Mouse (Mus musculus): Measurements from ENCODE around the gene Dpp9. TPM values are rescaled to one million over a fixed set of nuclear protein-coding genes. Genes with fewer than 3 reads are reported as not detected.

Dpp9 gene
- polyA plus RNA-seq, 1 experiment from 2014 or later = 38.8 TPM

- H3K4me2 ChIP-seq = peak overlapping the region; percentile 92
- peaks cover 2% of the 10 kb centered on the region; the same call in 1 of the 2 replicates for H3K36me3 ChIP-seq (ENCODE audit: control insufficient read depth, insufficient read depth, low read length)
- H3K27me3 ChIP-seq (replicated peaks; ENCODE audit: control insufficient read depth, insufficient read depth, low read length) = no peaks in the 10 kb centered on the region
- H3K4me1 ChIP-seq (replicated peaks; ENCODE audit: control insufficient read depth, insufficient read depth, low read length) = peaks cover 17% of the 10 kb centered on the region; the same call in 1 of the 2 replicates
- H3K9me3 ChIP-seq (ENCODE audit: control insufficient read depth, low read length) = no peaks in the 10 kb centered on the region
- H3K4me3 ChIP-seq (ENCODE audit: low read depth, low read length) = peak overlapping the region; percentile 92
- ATAC-seq (replicated peaks; ENCODE audit: low FRiP score) = no peak
- H3K27ac ChIP-seq (ENCODE audit: low read depth, low read length) = peak overlapping the region; percentile 78
- WGBS = 35% methylated on average over 12 of the region's 12 CpGs
- peak overlapping the region; percentile 93 for H3K9ac ChIP-seq (ENCODE audit: low read depth, low read length)
- DNase-seq (ENCODE audit: low spot score) = no peak
Measured at GRCm38 (mm10) chr17:56219251-56219650, 546 bp upstream of the Dpp9 start.

- peak overlapping the region; percentile 93 for H3K9ac ChIP-seq (ENCODE audit: low read depth, low read length)
Measured at GRCm38 (mm10) chr17:56217670-56218069, 1.0 kb downstream of the Dpp9 start.

DNA sequence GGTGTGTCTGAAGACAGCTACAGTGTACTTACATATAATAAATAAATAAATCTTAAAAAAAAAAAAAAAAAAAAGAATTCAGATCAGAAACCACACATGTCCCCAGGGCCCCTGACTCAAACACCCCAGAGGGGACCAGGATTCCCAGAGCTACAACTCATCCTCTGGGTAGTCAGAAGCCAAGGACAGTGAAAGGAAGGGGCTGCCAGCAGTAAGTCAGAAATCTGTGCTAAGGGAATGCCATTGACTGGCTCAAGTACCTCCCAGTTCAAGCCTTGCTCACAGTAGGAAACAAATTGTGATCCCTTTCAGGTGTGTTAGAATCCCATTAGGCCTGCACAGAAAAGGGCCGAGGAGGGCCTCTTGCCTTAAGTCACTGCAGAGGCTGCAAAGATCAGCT lies 4.5 kb downstream of the Dpp9 start:
- no peaks in the 10 kb centered on the region for H3K27me3 ChIP-seq (replicated peaks; ENCODE audit: control insufficient read depth, insufficient read depth, low read length)
- no peak overlapping the region for H3K27ac ChIP-seq (ENCODE audit: low read depth, low read length)
- H3K36me3 ChIP-seq (ENCODE audit: control insufficient read depth, insufficient read depth, low read length) = peaks cover 25% of the 10 kb centered on the region
- ATAC-seq (replicated peaks; ENCODE audit: low FRiP score) (no peak), DNase-seq (ENCODE audit: low spot score) (no peak)
- no peaks in the 10 kb centered on the region for H3K9me3 ChIP-seq (ENCODE audit: control insufficient read depth, low read length)
- H3K4me3 ChIP-seq (ENCODE audit: low read depth, low read length) = no peak overlapping the region
- H3K9ac ChIP-seq (ENCODE audit: low read depth, low read length) = no peak overlapping the region
- WGBS = 90% methylated on average over 1 of the region's 1 CpGs
- H3K4me1 ChIP-seq (replicated peaks; ENCODE audit: control insufficient read depth, insufficient read depth, low read length) = peaks cover 21% of the 10 kb centered on the region
- no peak overlapping the region for H3K4me2 ChIP-seq

More at GRCm38 (mm10) chr17:56217670-56218069, 1.0 kb downstream of the Dpp9 start:
- 69% methylated on average over 13 of the region's 13 CpGs for WGBS
- no peaks in the 10 kb centered on the region for H3K27me3 ChIP-seq (replicated peaks; ENCODE audit: control insufficient read depth, insufficient read depth, low read length)
- peaks cover 2% of the 10 kb centered on the region; the same call in 1 of the 2 replicates for H3K36me3 ChIP-seq (ENCODE audit: control insufficient read depth, insufficient read depth, low read length)
- H3K4me1 ChIP-seq (replicated peaks; ENCODE audit: control insufficient read depth, insufficient read depth, low read length) = peaks cover 21% of the 10 kb centered on the region
- H3K27ac ChIP-seq (ENCODE audit: low read depth, low read length) = no peak overlapping the region
- no peak for DNase-seq (ENCODE audit: low spot score)
- peak overlapping the region; percentile 92 for H3K4me2 ChIP-seq
- peak overlapping the region; percentile 92 for H3K4me3 ChIP-seq (ENCODE audit: low read depth, low read length)
- no peaks in the 10 kb centered on the region for H3K9me3 ChIP-seq (ENCODE audit: control insufficient read depth, low read length)
- ATAC-seq (replicated peaks; ENCODE audit: low FRiP score) = no peak

GRCm38 (mm10) chr17:56212676-56213075 lies 6.0 kb downstream of the Dpp9 start:
- no peak overlapping the region for H3K9ac ChIP-seq (ENCODE audit: low read depth, low read length)

GRCm38 (mm10) chr17:56211090-56211489 lies 7.6 kb downstream of the Dpp9 start:
- DNase-seq (ENCODE audit: low spot score) (no peak), ATAC-seq (replicated peaks; ENCODE audit: low FRiP score) (no peak)
- H3K4me3 ChIP-seq (ENCODE audit: low read depth, low read length) = no peak overlapping the region
- H3K36me3 ChIP-seq (ENCODE audit: control insufficient read depth, insufficient read depth, low read length) = peaks cover 46% of the 10 kb centered on the region
- 85% methylated on average over 2 of the region's 2 CpGs for WGBS
- H3K9ac ChIP-seq (ENCODE audit: low read depth, low read length) = no peak overlapping the region
- no peaks in the 10 kb centered on the region for H3K9me3 ChIP-seq (ENCODE audit: control insufficient read depth, low read length)
- no peaks in the 10 kb centered on the region for H3K27me3 ChIP-seq (replicated peaks; ENCODE audit: control insufficient read depth, insufficient read depth, low read length)
- peaks cover 8% of the 10 kb centered on the region for H3K4me1 ChIP-seq (replicated peaks; ENCODE audit: control insufficient read depth, insufficient read depth, low read length)
- H3K4me2 ChIP-seq = no peak overlapping the region
- no peak overlapping the region for H3K27ac ChIP-seq (ENCODE audit: low read depth, low read length)

More at GRCm38 (mm10) chr17:56212676-56213075, 6.0 kb downstream of the Dpp9 start:
- Histone ChIP-seq H3K9me3 (ENCODE audit: control insufficient read depth, low read length) (no peaks in the 10 kb centered on the region), H3K36me3 (ENCODE audit: control insufficient read depth, insufficient read depth, low read length) (peaks cover 32% of the 10 kb centered on the region), H3K27ac (ENCODE audit: low read depth, low read length) (0 out of 2 replicates have a peak overlapping the region, but pooled peaks have one; percentile 48), H3K4me3 (ENCODE audit: low read depth, low read length) (no peak overlapping the region), H3K4me2 (no peak overlapping the region), H3K27me3 (replicated peaks; ENCODE audit: control insufficient read depth, insufficient read depth, low read length) (no peaks in the 10 kb centered on the region), H3K4me1 (replicated peaks; ENCODE audit: control insufficient read depth, insufficient read depth, low read length) (peaks cover 20% of the 10 kb centered on the region)
- no peak for DNase-seq (ENCODE audit: low spot score)
- 43% methylated on average over 6 of the region's 6 CpGs for WGBS
- ATAC-seq (replicated peaks; ENCODE audit: low FRiP score) = 0 out of 2 replicates have a peak, but pooled peaks have one; percentile 26

GRCm38 (mm10) chr17:56208821-56209220 lies 9.9 kb downstream of the Dpp9 start:
- Histone ChIP-seq H3K27me3 (replicated peaks; ENCODE audit: control insufficient read depth, insufficient read depth, low read length) (no peaks in the 10 kb centered on the region), H3K9me3 (ENCODE audit: control insufficient read depth, low read length) (no peaks in the 10 kb centered on the region), H3K36me3 (ENCODE audit: control insufficient read depth, insufficient read depth, low read length) (peaks cover 58% of the 10 kb centered on the region), H3K9ac (ENCODE audit: low read depth, low read length) (no peak overlapping the region), H3K4me2 (no peak overlapping the region), H3K4me1 (replicated peaks; ENCODE audit: control insufficient read depth, insufficient read depth, low read length) (peaks cover 8% of the 10 kb centered on the region), H3K27ac (ENCODE audit: low read depth, low read length) (no peak overlapping the region), H3K4me3 (ENCODE audit: low read depth, low read length) (no peak overlapping the region)
- WGBS = 89% methylated on average over 3 of the region's 3 CpGs
- ATAC-seq (replicated peaks; ENCODE audit: low FRiP score) (no peak), DNase-seq (ENCODE audit: low spot score) (no peak)

DNA sequence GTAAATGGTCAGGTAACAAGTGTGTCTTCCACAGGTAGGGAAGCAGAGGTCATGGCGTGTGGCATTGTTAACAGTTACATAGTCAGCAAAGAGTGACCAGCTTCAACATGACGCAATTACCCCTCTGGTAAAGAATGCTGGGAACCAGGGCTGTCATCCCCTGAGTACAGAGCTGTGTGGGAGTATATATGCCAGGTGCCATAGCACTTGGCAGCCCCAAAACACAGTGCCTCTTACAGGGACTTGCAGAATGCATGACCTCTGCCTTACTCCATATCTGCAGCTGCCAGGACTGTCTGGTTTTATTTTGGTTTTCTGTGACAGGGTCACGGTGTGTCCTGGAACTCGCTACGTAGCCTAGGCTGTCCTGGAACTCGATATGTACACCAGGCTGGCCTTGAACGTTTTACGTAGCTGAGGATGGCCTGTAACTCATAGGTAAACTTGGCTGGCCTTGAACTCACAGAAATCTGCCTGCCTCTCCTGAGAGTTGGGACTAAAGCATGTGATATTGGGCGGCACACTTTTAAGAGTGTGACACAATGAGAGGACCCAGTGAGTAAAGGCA lies 10.7 kb downstream of the Dpp9 start:
- Histone ChIP-seq H3K36me3 (ENCODE audit: control insufficient read depth, insufficient read depth, low read length) (peaks cover 59% of the 10 kb centered on the region), H3K9ac (ENCODE audit: low read depth, low read length) (no peak overlapping the region)
- WGBS = 89% methylated on average over 9 of the region's 9 CpGs

DNA sequence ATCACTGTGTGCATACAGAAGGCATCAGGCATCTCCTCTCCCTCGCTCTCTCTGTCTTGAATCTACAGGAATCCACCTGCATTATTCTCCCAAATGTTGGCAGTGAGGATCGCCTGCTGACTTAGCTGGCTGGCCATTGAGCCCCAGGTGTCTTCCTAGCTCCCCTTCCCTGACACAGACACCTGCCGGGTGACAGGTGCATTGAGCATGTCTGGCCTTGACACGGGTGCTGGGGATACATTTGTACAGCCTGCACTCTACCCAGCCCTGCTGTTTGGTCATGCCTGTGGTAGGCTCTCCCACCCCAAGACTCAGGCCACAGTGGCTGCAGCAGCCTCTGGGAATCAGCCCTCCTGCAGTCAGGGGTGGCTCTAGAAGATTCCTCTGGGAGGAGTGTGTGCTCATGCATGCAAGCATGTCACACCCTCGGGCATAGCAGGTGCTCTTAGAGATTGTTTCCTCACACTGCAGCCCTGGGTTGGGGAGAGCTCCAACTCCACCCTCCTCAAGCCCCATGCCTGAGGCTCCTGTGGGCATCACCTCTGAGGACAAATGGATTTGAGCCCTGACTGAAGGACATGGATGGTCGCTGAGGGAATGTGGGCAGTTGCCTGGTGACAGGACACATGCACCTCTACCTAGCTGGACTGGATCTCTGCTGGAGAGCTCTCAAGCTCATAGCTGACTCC lies 11.6 kb downstream of the Dpp9 start:
- 79% methylated on average over 6 of the region's 6 CpGs for WGBS
- Histone ChIP-seq H3K9ac (ENCODE audit: low read depth, low read length) (no peak overlapping the region), H3K4me3 (ENCODE audit: low read depth, low read length) (no peak overlapping the region), H3K9me3 (ENCODE audit: control insufficient read depth, low read length) (no peaks in the 10 kb centered on the region), H3K36me3 (ENCODE audit: control insufficient read depth, insufficient read depth, low read length) (peaks cover 68% of the 10 kb centered on the region), H3K4me1 (replicated peaks; ENCODE audit: control insufficient read depth, insufficient read depth, low read length) (0 out of 2 replicates have a peak, but pooled peaks cover 4% of the 10 kb centered on the region), H3K27ac (ENCODE audit: low read depth, low read length) (no peak overlapping the region), H3K4me2 (no peak overlapping the region), H3K27me3 (replicated peaks; ENCODE audit: control insufficient read depth, insufficient read depth, low read length) (no peaks in the 10 kb centered on the region)
- ATAC-seq (replicated peaks; ENCODE audit: low FRiP score) (no peak), DNase-seq (ENCODE audit: low spot score) (no peak)

More for the DNA sequence above, 10.7 kb downstream of the Dpp9 start:
- peaks cover 6% of the 10 kb centered on the region for H3K4me1 ChIP-seq (replicated peaks; ENCODE audit: control insufficient read depth, insufficient read depth, low read length)
- no peak overlapping the region for H3K4me2 ChIP-seq
- H3K9me3 ChIP-seq (ENCODE audit: control insufficient read depth, low read length) = no peaks in the 10 kb centered on the region
- no peak for ATAC-seq (replicated peaks; ENCODE audit: low FRiP score)
- H3K27me3 ChIP-seq (replicated peaks; ENCODE audit: control insufficient read depth, insufficient read depth, low read length) = no peaks in the 10 kb centered on the region
- no peak for DNase-seq (ENCODE audit: low spot score)
- H3K27ac ChIP-seq (ENCODE audit: low read depth, low read length) = no peak overlapping the region
- H3K4me3 ChIP-seq (ENCODE audit: low read depth, low read length) = no peak overlapping the region
